Mouse (Mus musculus) testis, postnatal 10 days (tissue): ENCODE data around the gene Megf9.

Experiments used
- DNase-seq: peaks from one replicate; pipeline ENCODE4 v3.0.0; 2021; ENCODE audit warnings: low spot score

Gene Megf9

GRCm38 (mm10) chr4:70523346-70523745 is 11.4 kb downstream of the Megf9 start:
- DNase-seq = no peak

GRCm38 (mm10) chr4:70521506-70522292 is 13.1 kb downstream of the Megf9 start:
- DNase-seq = no peak

- no peak for DNase-seq
Observed at GRCm38 (mm10) chr4:70517646-70518045, 17.1 kb downstream of the Megf9 start.

GRCm38 (mm10) chr4:70516289-70516688 is 18.5 kb downstream of the Megf9 start:
- DNase-seq = no peak

GRCm38 (mm10) chr4:70515514-70515913 is 19.3 kb downstream of the Megf9 start:
- DNase-seq = no peak

GRCm38 (mm10) chr4:70509987-70510386 is 24.8 kb downstream of the Megf9 start:
- DNase-seq = no peak

- DNase-seq = no peak
Observed at GRCm38 (mm10) chr4:70509565-70509964, 25.2 kb downstream of the Megf9 start.

- no peak for DNase-seq
Observed at GRCm38 (mm10) chr4:70508207-70508606, 26.6 kb downstream of the Megf9 start.

- no peak for DNase-seq
Observed at GRCm38 (mm10) chr4:70505951-70506350, 28.8 kb downstream of the Megf9 start.

GRCm38 (mm10) chr4:70503827-70504226 is 31.0 kb downstream of the Megf9 start:
- DNase-seq = no peak

GRCm38 (mm10) chr4:70499285-70499684 is 35.5 kb downstream of the Megf9 start:
- DNase-seq = no peak

GRCm38 (mm10) chr4:70496978-70497377 is 37.8 kb downstream of the Megf9 start:
- no peak for DNase-seq

- DNase-seq = no peak
Observed at GRCm38 (mm10) chr4:70489792-70490191, 45.0 kb downstream of the Megf9 start.

- DNase-seq = no peak
Observed at GRCm38 (mm10) chr4:70488415-70488814, 46.4 kb downstream of the Megf9 start.

GRCm38 (mm10) chr4:70484134-70484533 is 50.7 kb downstream of the Megf9 start:
- no peak for DNase-seq

GRCm38 (mm10) chr4:70481931-70482330 is 52.9 kb downstream of the Megf9 start:
- DNase-seq = no peak

- no peak for DNase-seq
Observed at GRCm38 (mm10) chr4:70471398-70471797, 63.4 kb downstream of the Megf9 start.

GRCm38 (mm10) chr4:70465921-70466689 is 68.7 kb downstream of the Megf9 start:
- DNase-seq = no peak

GRCm38 (mm10) chr4:70463302-70463701 is 71.5 kb downstream of the Megf9 start:
- no peak for DNase-seq

GRCm38 (mm10) chr4:70461416-70461815 is 73.4 kb downstream of the Megf9 start:
- DNase-seq = no peak

- no peak for DNase-seq
Observed at GRCm38 (mm10) chr4:70452161-70452560, 82.6 kb downstream of the Megf9 start.

- DNase-seq = peak; percentile 56
Observed at GRCm38 (mm10) chr4:70451750-70452149, 83.0 kb downstream of the Megf9 start.

GRCm38 (mm10) chr4:70449668-70450067 is 85.1 kb downstream of the Megf9 start:
- DNase-seq = no peak
